Mouse (Mus musculus): ENCODE measurements around the gene Mxi1. TPM values are rescaled to one million over a fixed set of nuclear protein-coding genes. Genes with fewer than 3 reads are reported as not detected.

Gene Mxi1
- polyA plus RNA-seq, 1 experiment from 2014 or later = 40.2 TPM

- WGBS = 77% methylated on average over 8 of the region's 8 CpGs
- Histone ChIP-seq H3K4me2 (no peak overlapping the region), H3K27me3 (no peaks in the 10 kb centered on the region), H3K9me3 (replicated peaks) (no peaks in the 10 kb centered on the region), H3K36me3 (no peaks in the 10 kb centered on the region), H3K4me3 (replicated peaks) (no peak overlapping the region), H3K27ac (no peak overlapping the region), H3K4me1 (peaks cover 41% of the 10 kb centered on the region), H3K9ac (no peak overlapping the region)
- ATAC-seq (replicated peaks; ENCODE audit: low FRiP score) = no peak
These were observed 98.1 kb downstream of the Mxi1 start for GRCm38 (mm10) chr19:53408398-53408797.

GRCm38 (mm10) chr19:53409663-53410307 is 99.5 kb downstream of the Mxi1 start:
- peak overlapping the region; percentile 37; the same call in 1 of the 2 replicates for H3K27ac ChIP-seq
- H3K9ac ChIP-seq = no peak overlapping the region
- peak overlapping the region; percentile 19; the same call in 1 of the 2 replicates for H3K4me2 ChIP-seq
- WGBS = 41% methylated on average over 17 of the region's 17 CpGs
- H3K27me3 ChIP-seq = no peaks in the 10 kb centered on the region
- H3K4me3 ChIP-seq (replicated peaks) = no peak overlapping the region
- H3K9me3 ChIP-seq (replicated peaks) = no peaks in the 10 kb centered on the region
- ATAC-seq (replicated peaks; ENCODE audit: low FRiP score) = no peak
- H3K4me1 ChIP-seq = peaks cover 49% of the 10 kb centered on the region
- no peaks in the 10 kb centered on the region for H3K36me3 ChIP-seq

GRCm38 (mm10) chr19:53412149-53412848 is 102.0 kb downstream of the Mxi1 start:
- Histone ChIP-seq H3K9ac (no peak overlapping the region), H3K27me3 (0 out of 2 replicates have a peak, but pooled peaks cover 2% of the 10 kb centered on the region), H3K27ac (peak overlapping the region; percentile 93), H3K36me3 (no peaks in the 10 kb centered on the region), H3K4me2 (0 out of 2 replicates have a peak overlapping the region, but pooled peaks have one; percentile 16), H3K4me1 (peaks cover 49% of the 10 kb centered on the region), H3K4me3 (replicated peaks) (no peak overlapping the region), H3K9me3 (replicated peaks) (no peaks in the 10 kb centered on the region)
- WGBS = 9% methylated on average over 6 of the region's 6 CpGs
- ATAC-seq (replicated peaks; ENCODE audit: low FRiP score) = peak; percentile 59

- 46% methylated on average over 15 of the region's 15 CpGs for WGBS
- H3K27me3 ChIP-seq = 0 out of 2 replicates have a peak, but pooled peaks cover 7% of the 10 kb centered on the region
- peaks cover 49% of the 10 kb centered on the region for H3K4me1 ChIP-seq
- no peak overlapping the region for H3K4me3 ChIP-seq (replicated peaks)
- no peaks in the 10 kb centered on the region for H3K36me3 ChIP-seq
- ATAC-seq (replicated peaks; ENCODE audit: low FRiP score) = peak; percentile 79
- no peak overlapping the region for H3K4me2 ChIP-seq
- H3K9me3 ChIP-seq (replicated peaks) = no peaks in the 10 kb centered on the region
- H3K9ac ChIP-seq = no peak overlapping the region
- H3K27ac ChIP-seq = peak overlapping the region; percentile 65
These were observed 103.5 kb downstream of the Mxi1 start for GRCm38 (mm10) chr19:53413617-53414380.

GRCm38 (mm10) chr19:53414650-53415049 is 104.3 kb downstream of the Mxi1 start:
- 80% methylated on average over 11 of the region's 11 CpGs for WGBS
- no peaks in the 10 kb centered on the region for H3K36me3 ChIP-seq
- H3K4me1 ChIP-seq = peaks cover 46% of the 10 kb centered on the region
- no peak for ATAC-seq (replicated peaks; ENCODE audit: low FRiP score)
- H3K27me3 ChIP-seq = 0 out of 2 replicates have a peak, but pooled peaks cover 7% of the 10 kb centered on the region
- H3K9ac ChIP-seq = no peak overlapping the region
- H3K4me3 ChIP-seq (replicated peaks) = no peak overlapping the region
- peak overlapping the region; percentile 65 for H3K27ac ChIP-seq
- H3K4me2 ChIP-seq = no peak overlapping the region
- no peaks in the 10 kb centered on the region for H3K9me3 ChIP-seq (replicated peaks)

GRCm38 (mm10) chr19:53415198-53415597 is 104.9 kb downstream of the Mxi1 start:
- no peak overlapping the region for H3K9ac ChIP-seq
- no peaks in the 10 kb centered on the region for H3K9me3 ChIP-seq (replicated peaks)
- peaks cover 40% of the 10 kb centered on the region for H3K4me1 ChIP-seq
- WGBS = 86% methylated on average over 17 of the region's 17 CpGs
- H3K4me3 ChIP-seq (replicated peaks) = no peak overlapping the region
- H3K27me3 ChIP-seq = 0 out of 2 replicates have a peak, but pooled peaks cover 7% of the 10 kb centered on the region
- no peak overlapping the region for H3K4me2 ChIP-seq
- H3K36me3 ChIP-seq = no peaks in the 10 kb centered on the region
- ATAC-seq (replicated peaks; ENCODE audit: low FRiP score) = no peak
- H3K27ac ChIP-seq = no peak overlapping the region

- Histone ChIP-seq H3K9ac (no peak overlapping the region), H3K36me3 (no peaks in the 10 kb centered on the region), H3K9me3 (replicated peaks) (no peaks in the 10 kb centered on the region), H3K27ac (no peak overlapping the region), H3K27me3 (0 out of 2 replicates have a peak, but pooled peaks cover 7% of the 10 kb centered on the region), H3K4me1 (peaks cover 35% of the 10 kb centered on the region), H3K4me3 (replicated peaks) (no peak overlapping the region), H3K4me2 (no peak overlapping the region)
- WGBS = 53% methylated on average over 5 of the region's 5 CpGs
- no peak for ATAC-seq (replicated peaks; ENCODE audit: low FRiP score)
These were observed 109.5 kb downstream of the Mxi1 start for GRCm38 (mm10) chr19:53419834-53420233.

GRCm38 (mm10) chr19:53420924-53421582 is 110.7 kb downstream of the Mxi1 start:
- H3K36me3 ChIP-seq = no peaks in the 10 kb centered on the region
- no peaks in the 10 kb centered on the region for H3K9me3 ChIP-seq (replicated peaks)
- peak overlapping the region; percentile 81 for H3K4me2 ChIP-seq
- H3K4me1 ChIP-seq = peaks cover 41% of the 10 kb centered on the region
- peak overlapping the region; percentile 31 for H3K9ac ChIP-seq
- peak overlapping the region; percentile 43 for H3K4me3 ChIP-seq (replicated peaks)
- H3K27ac ChIP-seq = peak overlapping the region; percentile 94
- ATAC-seq (replicated peaks; ENCODE audit: low FRiP score) = peak; percentile 94
- 1% methylated on average over 19 of the region's 19 CpGs for WGBS
- H3K27me3 ChIP-seq = peaks cover 7% of the 10 kb centered on the region; the same call in 1 of the 2 replicates

- Histone ChIP-seq H3K4me1 (peaks cover 41% of the 10 kb centered on the region), H3K4me2 (peak overlapping the region; percentile 81), H3K9ac (peak overlapping the region; percentile 31; the same call in 1 of the 2 replicates), H3K36me3 (no peaks in the 10 kb centered on the region), H3K4me3 (replicated peaks) (peak overlapping the region; percentile 43), H3K27me3 (peaks cover 7% of the 10 kb centered on the region; the same call in 1 of the 2 replicates), H3K9me3 (replicated peaks) (no peaks in the 10 kb centered on the region), H3K27ac (peak overlapping the region; percentile 94)
- under 1% methylated on average over 6 of the region's 6 CpGs for WGBS
- peak; percentile 51 for ATAC-seq (replicated peaks; ENCODE audit: low FRiP score)
These were observed 111.4 kb downstream of the Mxi1 start for GRCm38 (mm10) chr19:53421583-53422188.

- Histone ChIP-seq H3K36me3 (no peaks in the 10 kb centered on the region), H3K4me1 (peaks cover 48% of the 10 kb centered on the region), H3K9ac (no peak overlapping the region), H3K9me3 (replicated peaks) (no peaks in the 10 kb centered on the region), H3K27me3 (peaks cover 4% of the 10 kb centered on the region; the same call in 1 of the 2 replicates), H3K4me3 (replicated peaks) (no peak overlapping the region), H3K4me2 (peak overlapping the region; percentile 36), H3K27ac (no peak overlapping the region)
- WGBS = 68% methylated on average over 18 of the region's 18 CpGs
- ATAC-seq (replicated peaks; ENCODE audit: low FRiP score) = no peak
These were observed 112.3 kb downstream of the Mxi1 start for GRCm38 (mm10) chr19:53422358-53423308.

Data from kidney, embryonic 15.5 days (tissue).